Mouse (Mus musculus): ENCODE data around the gene Tceal5. TPM values are rescaled to one million over a fixed set of nuclear protein-coding genes. Genes with fewer than 3 reads are reported as not detected.

Gene Tceal5
- polyA plus RNA-seq, 1 experiment from 2014 or later: 14.7 TPM

Small RNA genes within 50 kb of the gene (microRNA-seq; reads per million reads assigned to microRNA genes)
- gene Mir6383: not detected

Other genes starting within 250 kb of the Tceal5 start
- gene Arxes2, start 210.1 kb downstream of the Tceal5 start, polyA plus RNA-seq (2015; fragmentation: Nextera tagmentation; extraction: Ambion mirVana): 51.8 and 62.1 TPM in 2 replicates
- 18.6 and 19.1 TPM in 2 replicates for gene Arxes1, start 170.5 kb downstream of the Tceal5 start, polyA plus RNA-seq (2015; fragmentation: Nextera tagmentation; extraction: Ambion mirVana)
- 15.1 and 16.0 TPM in 2 replicates for gene Bex2, start 135.6 kb downstream of the Tceal5 start, polyA plus RNA-seq (2015; fragmentation: Nextera tagmentation; extraction: Ambion mirVana)
- gene Nxf3, start 118.6 kb downstream of the Tceal5 start, polyA plus RNA-seq (2015; fragmentation: Nextera tagmentation; extraction: Ambion mirVana): 0.17 and 0.20 TPM in 2 replicates
- 137 and 145 TPM in 2 replicates for gene Bex4, start 64.9 kb downstream of the Tceal5 start, polyA plus RNA-seq (2015; fragmentation: Nextera tagmentation; extraction: Ambion mirVana)
- 219 and 258 TPM in 2 replicates for gene Tceal8, start 31.5 kb downstream of the Tceal5 start, polyA plus RNA-seq (2015; fragmentation: Nextera tagmentation; extraction: Ambion mirVana)
- 17.5 and 23.9 TPM in 2 replicates for gene Tceal7, start 10.9 kb upstream of the Tceal5 start, polyA plus RNA-seq (2015; fragmentation: Nextera tagmentation; extraction: Ambion mirVana)
- gene Bex1, start 11.6 kb upstream of the Tceal5 start, polyA plus RNA-seq (2015; fragmentation: Nextera tagmentation; extraction: Ambion mirVana): 225 TPM in 2 replicates
- gene Tceal9, start 41.2 kb upstream of the Tceal5 start, polyA plus RNA-seq (2015; fragmentation: Nextera tagmentation; extraction: Ambion mirVana): 360 and 405 TPM in 2 replicates
- 372 and 400 TPM in 2 replicates for gene Bex3, start 66.4 kb upstream of the Tceal5 start, polyA plus RNA-seq (2015; fragmentation: Nextera tagmentation; extraction: Ambion mirVana)

All from heart, embryonic 16.5 days (tissue).